Mouse (Mus musculus) lung, embryonic 14.5 days (tissue): ENCODE measurements around the gene Nipsnap1. TPM values are rescaled to one million over a fixed set of nuclear protein-coding genes. Genes with fewer than 3 reads are reported as not detected.

ENCODE experiments used
- ATAC-seq: fragments of 200-750 bp; cut with Nextera tagmentation; 2 replicates; pipeline ENCODE4 v1.8.0; 2017; ENCODE audit warnings: mild to moderate bottlenecking, moderate TSS enrichment, moderate library complexity; ENCODE audit not compliant: insufficient read depth
- DNase-seq: peaks from one replicate; pipeline ENCODE4 v3.0.0-alpha.2; 2015
- H3K27ac ChIP-seq: fragments of 300-500 bp; sonication (generic); 2 replicates; pipeline ENCODE4 v1.5.1; 2014; ENCODE audit warnings: low read depth, mild to moderate bottlenecking, moderate library complexity
- H3K27me3 ChIP-seq: fragments of 300-500 bp; sonication (generic); 2 replicates; pipeline ENCODE4 v1.6.1; 2014; ENCODE audit warnings: low read length, control low read depth; ENCODE audit not compliant: insufficient read depth
- H3K36me3 ChIP-seq: fragments of 300-500 bp; sonication (generic); 2 replicates; pipeline ENCODE4 v1.6.1; 2014; ENCODE audit warnings: control low read depth; ENCODE audit not compliant: insufficient read depth
- H3K4me1 ChIP-seq: fragments of 300-500 bp; sonication (generic); 2 replicates; pipeline ENCODE4 v1.6.1; 2014; ENCODE audit warnings: antibody characterized with exemption, control low read depth; ENCODE audit not compliant: insufficient read depth
- H3K4me2 ChIP-seq: fragments of 300-500 bp; sonication (generic); 2 replicates; pipeline ENCODE4 v1.6.1; 2014; ENCODE audit warnings: mild to moderate bottlenecking
- H3K4me3 ChIP-seq: fragments of 300-500 bp; sonication (generic); 2 replicates; pipeline ENCODE4 v1.5.1; 2014; ENCODE audit warnings: low read depth, low read length
- H3K9ac ChIP-seq: fragments of 300-500 bp; sonication (generic); 2 replicates; pipeline ENCODE4 v1.6.1; 2014
- H3K9me3 ChIP-seq: fragments of 300-500 bp; sonication (generic); 2 replicates; pipeline ENCODE4 v1.6.1; 2016; ENCODE audit warnings: low read depth, low read length, control low read depth
- CTCF ChIP-seq: IDR thresholded peaks from 2 replicates; pipeline ENCODE4 v1.5.1; 2016; ENCODE audit warnings: antibody characterized with exemption, low read depth
- WGBS: fragments of 180-500 bp; shearing (Covaris S2); extraction: QIAGEN DNeasy Blood & Tissue Kit; methylation state at CpG from one replicate; pipeline ENCODE4 v1.1.7; 2014; 5-methylcytosine and 5-hydroxymethylcytosine counted together
- microRNA-seq: library from miRNA; unstranded; fragments of <30 nt; microRNA quantifications from one replicate; pipeline ENCODE4, GENCODE M21; 2016; ENCODE audit warnings: borderline number of aligned reads
- polyA plus RNA-seq: library from polyadenylated mRNA; unstranded; fragments of >200 nt; fragmentation: Nextera tagmentation; extraction: Ambion mirVana; gene quantifications from 2 replicates; pipeline ENCODE4 v1.2.1, GENCODE M21; 2014

Gene Nipsnap1
- polyA plus RNA-seq, 1 experiment from 2014 or later, result 32.0 TPM

DNA sequence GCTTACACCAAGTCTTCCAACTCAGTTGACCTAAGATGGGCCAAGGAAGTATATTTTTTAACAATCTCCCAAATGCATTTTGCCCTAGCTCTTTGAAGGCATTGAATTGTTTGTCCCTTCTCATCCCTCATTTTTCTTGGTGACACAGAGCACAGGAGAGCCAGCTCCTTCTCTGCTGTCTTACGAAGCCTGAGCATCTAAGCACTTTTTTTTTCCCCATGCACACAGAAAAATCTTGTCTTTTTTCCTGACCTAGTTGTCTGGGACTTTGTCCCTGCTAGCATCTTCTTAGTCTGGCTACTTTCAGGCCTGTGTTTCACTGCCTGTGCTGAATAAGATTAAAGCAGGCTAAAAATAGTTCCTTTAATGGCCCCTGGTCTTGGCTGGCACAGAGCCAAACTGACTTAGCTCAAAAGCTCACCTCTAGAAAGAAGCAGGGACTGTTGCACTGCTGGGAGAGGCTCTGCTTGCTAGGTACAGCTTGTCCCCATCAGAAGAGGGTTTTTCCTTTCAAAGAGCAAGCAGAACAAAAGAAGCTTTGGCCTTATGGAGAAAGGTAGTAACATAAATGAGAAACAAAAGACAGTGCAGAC, 57.4 kb downstream of the Nipsnap1 start:
- no peaks in the 10 kb centered on the region for H3K27me3 ChIP-seq
- no peak overlapping the region for H3K9ac ChIP-seq
- peak; percentile 72 for DNase-seq
- no peak for ATAC-seq
- H3K27ac ChIP-seq, result no peak overlapping the region; the same call in 1 of the 2 replicates
- no peak overlapping the region for H3K4me2 ChIP-seq
- TF ChIP-seq CTCF, result no peak
- 34% methylated on average over 1 of the region's 1 CpGs for WGBS
- H3K9me3 ChIP-seq, result no peaks in the 10 kb centered on the region
- no peak overlapping the region for H3K4me3 ChIP-seq
- no peaks in the 10 kb centered on the region for H3K4me1 ChIP-seq
- H3K36me3 ChIP-seq, result peaks cover 37% of the 10 kb centered on the region

DNA sequence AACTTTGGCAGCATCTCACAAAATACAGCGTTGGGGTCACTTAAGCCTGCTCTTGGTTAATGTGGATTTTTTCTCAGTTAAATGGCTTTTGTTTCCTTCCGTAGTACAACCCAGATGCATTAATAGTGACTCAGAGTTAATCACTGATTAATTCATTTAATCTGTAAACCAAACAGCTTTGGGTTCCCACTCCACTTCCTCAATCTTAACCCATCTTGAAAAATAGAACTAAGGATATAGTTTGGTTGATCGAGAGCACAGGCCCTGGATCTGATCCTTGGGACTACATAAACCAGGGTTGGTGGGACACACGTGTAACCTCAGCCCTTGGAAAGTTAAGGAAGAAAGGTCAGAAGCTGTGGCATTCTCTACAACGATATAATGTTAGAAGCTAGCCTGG, 62.5 kb downstream of the Nipsnap1 start:
- no peak for TF ChIP-seq CTCF
- no peaks in the 10 kb centered on the region for H3K27me3 ChIP-seq
- H3K4me1 ChIP-seq, result no peaks in the 10 kb centered on the region
- no peaks in the 10 kb centered on the region for H3K9me3 ChIP-seq
- DNase-seq (no peak), ATAC-seq (no peak)
- no peak overlapping the region for H3K4me3 ChIP-seq
- no peak overlapping the region for H3K9ac ChIP-seq
- no peaks in the 10 kb centered on the region for H3K36me3 ChIP-seq
- H3K4me2 ChIP-seq, result no peak overlapping the region
- WGBS, result 80% methylated on average over 5 of the region's 5 CpGs
- H3K27ac ChIP-seq, result no peak overlapping the region

Small RNA genes lying within 50 kb of the gene (microRNA-seq; reads per million reads assigned to microRNA genes)
- gene Mir6918, result not detected

Other genes with a start within 250 kb of the Nipsnap1 start
- 36.6 and 37.3 TPM in 2 replicates for gene Ascc2, start 236.2 kb upstream of the Nipsnap1 start, polyA plus RNA-seq
- 736 and 777 TPM in 2 replicates for gene Uqcr10, start 169.6 kb upstream of the Nipsnap1 start, polyA plus RNA-seq
- gene Zmat5, start 169.3 kb upstream of the Nipsnap1 start, polyA plus RNA-seq, result 70.4 and 74.1 TPM in 2 replicates
- gene Cabp7, start 127.2 kb upstream of the Nipsnap1 start, polyA plus RNA-seq, result 0.17 and 0.18 TPM in 2 replicates
- 43.3 and 47.6 TPM in 2 replicates for gene Nf2, start 24.4 kb upstream of the Nipsnap1 start, polyA plus RNA-seq
- 37.7 and 43.4 TPM in 2 replicates for gene Thoc5, start 21.4 kb downstream of the Nipsnap1 start, polyA plus RNA-seq
- gene Nefh, start 74.1 kb downstream of the Nipsnap1 start, polyA plus RNA-seq, result 0.35 and 0.36 TPM in 2 replicates
- 45.6 and 48.9 TPM in 2 replicates for gene Ap1b1, start 112.9 kb downstream of the Nipsnap1 start, polyA plus RNA-seq
- gene Rasl10a, start 184.2 kb downstream of the Nipsnap1 start, polyA plus RNA-seq, result 0.75 and 0.78 TPM in 2 replicates
- 33.2 and 36.3 TPM in 2 replicates for gene Gas2l1, start 191.4 kb downstream of the Nipsnap1 start, polyA plus RNA-seq
- gene Rhbdd3, start 225.0 kb downstream of the Nipsnap1 start, polyA plus RNA-seq, result 27.9 and 29.9 TPM in 2 replicates
- 398 and 449 TPM in 2 replicates for gene Ewsr1, start 225.3 kb downstream of the Nipsnap1 start, polyA plus RNA-seq